Mouse (Mus musculus): ENCODE results near the gene Orm2. TPM values are rescaled to one million over a fixed set of nuclear protein-coding genes. Genes with fewer than 3 reads are reported as not detected.

Gene Orm2
- polyA plus RNA-seq, 1 experiment from 2014 or later = 0.35 TPM

GRCm38 (mm10) chr4:63383474-63383873 is 21.2 kb downstream of the Orm2 start:
- no peak overlapping the region for H3K9ac ChIP-seq
- H3K4me2 ChIP-seq = no peak overlapping the region
- no peaks in the 10 kb centered on the region for H3K27me3 ChIP-seq
- 74% methylated on average over 12 of the region's 12 CpGs for WGBS
- H3K9me3 ChIP-seq = no peaks in the 10 kb centered on the region
- H3K4me1 ChIP-seq = no peaks in the 10 kb centered on the region
- H3K36me3 ChIP-seq = peaks cover 65% of the 10 kb centered on the region
- H3K4me3 ChIP-seq = no peak overlapping the region
- no peak for ATAC-seq (ENCODE audit: insufficient number of reproducible peaks, low FRiP score, low TSS enrichment, low read depth)
- no peak overlapping the region for H3K27ac ChIP-seq

- no peaks in the 10 kb centered on the region for H3K27me3 ChIP-seq
- peaks cover 4% of the 10 kb centered on the region for H3K4me1 ChIP-seq
- WGBS = 90% methylated on average over 4 of the region's 4 CpGs
- H3K9me3 ChIP-seq = no peaks in the 10 kb centered on the region
- no peak overlapping the region for H3K4me2 ChIP-seq
- H3K4me3 ChIP-seq = no peak overlapping the region
- H3K27ac ChIP-seq = no peak overlapping the region
- peaks cover 57% of the 10 kb centered on the region for H3K36me3 ChIP-seq
- no peak overlapping the region for H3K9ac ChIP-seq
- ATAC-seq (ENCODE audit: insufficient number of reproducible peaks, low FRiP score, low TSS enrichment, low read depth) = no peak
These were observed 22.0 kb downstream of the Orm2 start for GRCm38 (mm10) chr4:63384262-63384661.

GRCm38 (mm10) chr4:63385253-63385652 is 23.0 kb downstream of the Orm2 start:
- 84% methylated on average over 3 of the region's 3 CpGs for WGBS
- H3K9ac ChIP-seq = no peak overlapping the region
- peaks cover 47% of the 10 kb centered on the region for H3K36me3 ChIP-seq
- H3K9me3 ChIP-seq = no peaks in the 10 kb centered on the region
- no peaks in the 10 kb centered on the region for H3K27me3 ChIP-seq
- H3K4me2 ChIP-seq = no peak overlapping the region
- H3K4me3 ChIP-seq = no peak overlapping the region
- ATAC-seq (ENCODE audit: insufficient number of reproducible peaks, low FRiP score, low TSS enrichment, low read depth) = no peak
- peaks cover 8% of the 10 kb centered on the region for H3K4me1 ChIP-seq
- H3K27ac ChIP-seq = no peak overlapping the region

- peaks cover 42% of the 10 kb centered on the region for H3K36me3 ChIP-seq
- 65% methylated on average over 11 of the region's 11 CpGs for WGBS
- H3K27ac ChIP-seq = no peak overlapping the region
These were observed 23.5 kb downstream of the Orm2 start for GRCm38 (mm10) chr4:63385784-63386183.

GRCm38 (mm10) chr4:63388029-63388428 is 25.8 kb downstream of the Orm2 start:
- Histone ChIP-seq H3K4me1 (peaks cover 10% of the 10 kb centered on the region), H3K4me3 (no peak overlapping the region), H3K9ac (no peak overlapping the region), H3K27ac (no peak overlapping the region), H3K36me3 (peaks cover 20% of the 10 kb centered on the region), H3K9me3 (no peaks in the 10 kb centered on the region), H3K4me2 (no peak overlapping the region), H3K27me3 (no peaks in the 10 kb centered on the region)
- ATAC-seq (ENCODE audit: insufficient number of reproducible peaks, low FRiP score, low TSS enrichment, low read depth) = no peak
- WGBS = 73% methylated on average over 6 of the region's 6 CpGs

More at GRCm38 (mm10) chr4:63385784-63386183, 23.5 kb downstream of the Orm2 start:
- ATAC-seq (ENCODE audit: insufficient number of reproducible peaks, low FRiP score, low TSS enrichment, low read depth) = no peak
- Histone ChIP-seq H3K27me3 (no peaks in the 10 kb centered on the region), H3K9ac (no peak overlapping the region), H3K4me2 (no peak overlapping the region), H3K4me3 (no peak overlapping the region), H3K9me3 (no peaks in the 10 kb centered on the region), H3K4me1 (peaks cover 8% of the 10 kb centered on the region)

- Histone ChIP-seq H3K27ac (no peak overlapping the region), H3K9ac (no peak overlapping the region), H3K36me3 (peaks cover 17% of the 10 kb centered on the region), H3K27me3 (no peaks in the 10 kb centered on the region), H3K4me1 (peaks cover 10% of the 10 kb centered on the region), H3K4me3 (no peak overlapping the region), H3K9me3 (no peaks in the 10 kb centered on the region), H3K4me2 (no peak overlapping the region)
- ATAC-seq (ENCODE audit: insufficient number of reproducible peaks, low FRiP score, low TSS enrichment, low read depth) = no peak
- WGBS = 45% methylated on average over 8 of the region's 8 CpGs
These were observed 27.1 kb downstream of the Orm2 start for GRCm38 (mm10) chr4:63389121-63389886.

- Histone ChIP-seq H3K4me2 (no peak overlapping the region), H3K4me1 (peaks cover 10% of the 10 kb centered on the region), H3K4me3 (no peak overlapping the region), H3K36me3 (peaks cover 23% of the 10 kb centered on the region), H3K27me3 (no peaks in the 10 kb centered on the region), H3K9me3 (no peaks in the 10 kb centered on the region), H3K27ac (no peak overlapping the region), H3K9ac (no peak overlapping the region)
- 67% methylated on average over 11 of the region's 11 CpGs for WGBS
- ATAC-seq (ENCODE audit: insufficient number of reproducible peaks, low FRiP score, low TSS enrichment, low read depth) = no peak
These were observed 27.8 kb downstream of the Orm2 start for GRCm38 (mm10) chr4:63389887-63390528.

GRCm38 (mm10) chr4:63391322-63391721 is 29.1 kb downstream of the Orm2 start:
- peaks cover 10% of the 10 kb centered on the region for H3K4me1 ChIP-seq
- peaks cover 27% of the 10 kb centered on the region for H3K36me3 ChIP-seq
- ATAC-seq (ENCODE audit: insufficient number of reproducible peaks, low FRiP score, low TSS enrichment, low read depth) = no peak
- no peak overlapping the region for H3K9ac ChIP-seq
- H3K27me3 ChIP-seq = no peaks in the 10 kb centered on the region
- H3K4me3 ChIP-seq = no peak overlapping the region
- no peak overlapping the region for H3K4me2 ChIP-seq
- H3K27ac ChIP-seq = no peak overlapping the region
- H3K9me3 ChIP-seq = no peaks in the 10 kb centered on the region
- 78% methylated on average over 6 of the region's 6 CpGs for WGBS

GRCm38 (mm10) chr4:63397981-63398537 is 35.8 kb downstream of the Orm2 start:
- Histone ChIP-seq H3K36me3 (peaks cover 29% of the 10 kb centered on the region), H3K9ac (no peak overlapping the region), H3K4me1 (peaks cover 46% of the 10 kb centered on the region), H3K9me3 (no peaks in the 10 kb centered on the region), H3K4me2 (no peak overlapping the region), H3K27me3 (no peaks in the 10 kb centered on the region), H3K4me3 (no peak overlapping the region), H3K27ac (peak overlapping the region; percentile 63; the same call in 1 of the 2 replicates)
- no peak for ATAC-seq (ENCODE audit: insufficient number of reproducible peaks, low FRiP score, low TSS enrichment, low read depth)
- WGBS = 86% methylated on average over 10 of the region's 10 CpGs

- no peak overlapping the region for H3K9ac ChIP-seq
These were observed 36.8 kb downstream of the Orm2 start for GRCm38 (mm10) chr4:63398854-63399609.

GRCm38 (mm10) chr4:63399691-63400270 is 37.5 kb downstream of the Orm2 start:
- 53% methylated on average over 8 of the region's 8 CpGs for WGBS

More at GRCm38 (mm10) chr4:63398854-63399609, 36.8 kb downstream of the Orm2 start:
- ATAC-seq (ENCODE audit: insufficient number of reproducible peaks, low FRiP score, low TSS enrichment, low read depth) = no peak
- H3K4me3 ChIP-seq = no peak overlapping the region
- peak overlapping the region; percentile 12; the same call in 1 of the 2 replicates for H3K4me2 ChIP-seq
- H3K27me3 ChIP-seq = no peaks in the 10 kb centered on the region
- 30% methylated on average over 11 of the region's 11 CpGs for WGBS
- H3K36me3 ChIP-seq = peaks cover 23% of the 10 kb centered on the region
- peak overlapping the region; percentile 63 for H3K27ac ChIP-seq
- H3K4me1 ChIP-seq = peaks cover 56% of the 10 kb centered on the region
- no peaks in the 10 kb centered on the region for H3K9me3 ChIP-seq

More at GRCm38 (mm10) chr4:63399691-63400270, 37.5 kb downstream of the Orm2 start:
- no peak overlapping the region for H3K4me2 ChIP-seq
- no peak overlapping the region for H3K4me3 ChIP-seq
- H3K4me1 ChIP-seq = peaks cover 63% of the 10 kb centered on the region
- H3K36me3 ChIP-seq = peaks cover 16% of the 10 kb centered on the region
- no peaks in the 10 kb centered on the region for H3K9me3 ChIP-seq
- peak overlapping the region; percentile 63 for H3K27ac ChIP-seq
- no peak overlapping the region for H3K9ac ChIP-seq
- no peak for ATAC-seq (ENCODE audit: insufficient number of reproducible peaks, low FRiP score, low TSS enrichment, low read depth)
- H3K27me3 ChIP-seq = no peaks in the 10 kb centered on the region
